Comparison of ENCODE assay signal across 36 mouse cellular contexts in genomic region chr6:113464040-113464439, GRCm38 (mm10). TPM values are rescaled to one million over a fixed set of nuclear protein-coding genes. Genes with fewer than 3 reads are reported as not detected.
"Had no signal": no experiment of that assay in that cellular context is flagged by ENCODE, and none has a peak within 500 bp of the region (broad histone marks: within the 10 kb centered on the region; RNA-seq: fewer than 3 reads in every experiment).

No protein-coding gene starts in this region.

- H3K27me3 ChIP-seq: intestine, embryonic 15.5 days had no signal

- DNase-seq: gastrocnemius, adult 2 months; gastrocnemius, postnatal 10 days; gastrocnemius, postnatal 25 days; heart, adult 18-20 months; heart, postnatal 10 days; heart, postnatal 4 days; kidney, adult 18-20 months; kidney, adult 8-10 months; kidney, postnatal 10 days; kidney, postnatal 36 days; layer of hippocampus, adult 9-11 months; liver; liver, embryonic 13.5 days had no signal

- H3K4me3 ChIP-seq: gastrocnemius, adult 2 months; heart, embryonic 10.5 days; heart, embryonic 12.5 days; hindbrain, embryonic 10.5 days; hindbrain, embryonic 12.5 days; intestine, embryonic 15.5 days; left cerebral cortex, adult 2 months; limb, embryonic 10.5 days; limb, embryonic 12.5 days; liver, embryonic 13.5 days; liver, embryonic 15.5 days had no signal

- H3K36me3 ChIP-seq: heart, embryonic 10.5 days; heart, embryonic 12.5 days; hindbrain, embryonic 10.5 days; hindbrain, embryonic 12.5 days; intestine, embryonic 15.5 days; limb, embryonic 10.5 days; limb, embryonic 12.5 days; liver, embryonic 13.5 days; liver, embryonic 15.5 days had no signal

- H3K4me1 ChIP-seq: heart, embryonic 12.5 days; hindbrain, embryonic 12.5 days had no signal

- H3K9ac ChIP-seq: heart, embryonic 12.5 days; hindbrain, embryonic 12.5 days; hindbrain, embryonic 14.5 days; intestine, embryonic 15.5 days; limb, embryonic 12.5 days; liver, embryonic 13.5 days; liver, embryonic 15.5 days had no signal

- H3K27ac ChIP-seq: gastrocnemius, adult 2 months; heart, embryonic 10.5 days; hindbrain, embryonic 10.5 days; hindbrain, embryonic 12.5 days; hindbrain, embryonic 14.5 days; intestine, embryonic 15.5 days; left cerebral cortex, adult 2 months; limb, embryonic 10.5 days; limb, embryonic 12.5 days; liver, embryonic 13.5 days; liver, embryonic 15.5 days had no signal

- H3K4me2 ChIP-seq: heart, embryonic 12.5 days; hindbrain, embryonic 12.5 days; hindbrain, embryonic 14.5 days; intestine, embryonic 15.5 days; limb, embryonic 12.5 days; liver, embryonic 11.5 days; liver, embryonic 13.5 days; liver, embryonic 15.5 days had no signal

- ATAC-seq: hindbrain, embryonic 16.5 days; inflammation-experienced regulatory T-cells, adult 6 months; intestine, embryonic 15.5 days; intestine, postnatal 0 days had no signal

- H3K9me3 ChIP-seq: heart, embryonic 10.5 days; heart, embryonic 12.5 days; hindbrain, embryonic 10.5 days; hindbrain, embryonic 12.5 days; intestine, embryonic 15.5 days; limb, embryonic 10.5 days; limb, embryonic 12.5 days; liver, embryonic 13.5 days; liver, embryonic 15.5 days had no signal

RNA-seq across cellular contexts. Expression of gene Il17rc, which starts 7.2 kb away (rescaled TPM):
- total RNA-seq: granulocyte monocyte progenitor cell, adult 5-6 weeks had no signal

RNA-seq across cellular contexts. Expression of gene Cidec, which starts 28.5 kb away (rescaled TPM):
- total RNA-seq: granulocyte monocyte progenitor cell, adult 5-6 weeks; layer of hippocampus, adult 18-20 months; layer of hippocampus, adult 8-10 months; layer of hippocampus, postnatal 14 days; left cerebral cortex, adult 2 months; left cerebral cortex, postnatal 14 days; left cerebral cortex, postnatal 36 days had no signal
- polyA plus RNA-seq: heart, embryonic 12.5 days; heart, embryonic 14.5 days; hindbrain, embryonic 10.5 days; hindbrain, embryonic 12.5 days; hindbrain, embryonic 14.5 days; hindbrain, embryonic 16.5 days; inflammation-experienced regulatory T-cells, adult 6 months; kidney, embryonic 14.5 days; kidney, embryonic 16.5 days; limb, embryonic 10.5 days; limb, embryonic 12.5 days; liver, embryonic 11.5 days; liver, embryonic 15.5 days had no signal
